Mouse (Mus musculus): ENCODE measurements around the gene Lce1a2. TPM values are rescaled to one million over a fixed set of nuclear protein-coding genes. Genes with fewer than 3 reads are reported as not detected.

The Lce1a2 gene
- polyA plus RNA-seq, 1 experiment: not detected

Other genes with a start within 250 kb of the Lce1a2 start
- 13.6 TPM for gene Gm9774, start 240.9 kb downstream of the Lce1a2 start, polyA plus RNA-seq (2012; fragmentation: generic; extraction: Trizol)
- 2.8 TPM for gene Sprr2k, start 237.7 kb downstream of the Lce1a2 start, polyA plus RNA-seq (2012; fragmentation: generic; extraction: Trizol)
- 0.05 TPM for gene Sprr1b, start 231.5 kb downstream of the Lce1a2 start, polyA plus RNA-seq (2012; fragmentation: generic; extraction: Trizol)
- not detected for gene Sprr3, start 211.6 kb downstream of the Lce1a2 start, polyA plus RNA-seq (2012; fragmentation: generic; extraction: Trizol)
- 9.2 TPM for gene Sprr1a, start 184.4 kb downstream of the Lce1a2 start, polyA plus RNA-seq (2012; fragmentation: generic; extraction: Trizol)
- gene Sprr4, start 169.8 kb downstream of the Lce1a2 start, polyA plus RNA-seq (2012; fragmentation: generic; extraction: Trizol): not detected
- gene 2310046K23Rik, start 135.8 kb downstream of the Lce1a2 start, polyA plus RNA-seq (2012; fragmentation: generic; extraction: Trizol): not detected
- not detected for gene Ivl, start 96.6 kb downstream of the Lce1a2 start, polyA plus RNA-seq (2012; fragmentation: generic; extraction: Trizol)
- gene Smcp, start 81.3 kb downstream of the Lce1a2 start, polyA plus RNA-seq (2012; fragmentation: generic; extraction: Trizol): not detected
- gene 2210017I01Rik, start 62.8 kb downstream of the Lce1a2 start, polyA plus RNA-seq (2012; fragmentation: generic; extraction: Trizol): not detected
- gene Lce6a, start 48.7 kb downstream of the Lce1a2 start, polyA plus RNA-seq (2012; fragmentation: generic; extraction: Trizol): not detected
- not detected for gene Lce1a1, start 22.0 kb downstream of the Lce1a2 start, polyA plus RNA-seq (2012; fragmentation: generic; extraction: Trizol)
- gene Lce1b, start 13.4 kb downstream of the Lce1a2 start, polyA plus RNA-seq (2012; fragmentation: generic; extraction: Trizol): not detected
- gene Lce1c, start 8.9 kb upstream of the Lce1a2 start, polyA plus RNA-seq (2012; fragmentation: generic; extraction: Trizol): not detected
- gene Lce1d, start 16.9 kb upstream of the Lce1a2 start, polyA plus RNA-seq (2012; fragmentation: generic; extraction: Trizol): not detected
- not detected for gene Lce1e, start 38.8 kb upstream of the Lce1a2 start, polyA plus RNA-seq (2012; fragmentation: generic; extraction: Trizol)
- 0.19 TPM for gene Lce1f, start 50.0 kb upstream of the Lce1a2 start, polyA plus RNA-seq (2012; fragmentation: generic; extraction: Trizol)
- gene Gm38119, start 68.8 kb upstream of the Lce1a2 start, polyA plus RNA-seq (2012; fragmentation: generic; extraction: Trizol): not detected
- gene Lce1g, start 82.0 kb upstream of the Lce1a2 start, polyA plus RNA-seq (2012; fragmentation: generic; extraction: Trizol): 0.07 TPM
- not detected for gene Lce1h, start 94.8 kb upstream of the Lce1a2 start, polyA plus RNA-seq (2012; fragmentation: generic; extraction: Trizol)
- gene Lce1i, start 108.6 kb upstream of the Lce1a2 start, polyA plus RNA-seq (2012; fragmentation: generic; extraction: Trizol): not detected
- not detected for gene Lce1j, start 120.2 kb upstream of the Lce1a2 start, polyA plus RNA-seq (2012; fragmentation: generic; extraction: Trizol)
- gene Lce1k, start 137.6 kb upstream of the Lce1a2 start, polyA plus RNA-seq (2012; fragmentation: generic; extraction: Trizol): not detected
- gene Kprp, start 156.9 kb upstream of the Lce1a2 start, polyA plus RNA-seq (2012; fragmentation: generic; extraction: Trizol): not detected
- not detected for gene Lce1l, start 181.0 kb upstream of the Lce1a2 start, polyA plus RNA-seq (2012; fragmentation: generic; extraction: Trizol)
- gene 2310050C09Rik, start 199.9 kb upstream of the Lce1a2 start, polyA plus RNA-seq (2012; fragmentation: generic; extraction: Trizol): not detected

Data from myocyte (in vitro differentiated cells).